Mouse (Mus musculus) liver, embryonic 14.5 days (tissue): Measurements from ENCODE around the gene Crip2. TPM values are rescaled to one million over a fixed set of nuclear protein-coding genes. Genes with fewer than 3 reads are reported as not detected.

Source experiments
- ATAC-seq: fragments of 200-750 bp; cut with Nextera tagmentation; 2 replicates; pipeline ENCODE4 v1.8.0; 2017; ENCODE audit warnings: moderate number of reproducible peaks, mild to moderate bottlenecking, moderate library complexity; ENCODE audit not compliant: insufficient read depth
- DNase-seq, 3 experiments: peaks; one replicate each; pipeline ENCODE4 v3.0.0-alpha.2; 2012 to 2013; ENCODE audit warnings: low read depth in 3 of 3, low spot score in 3 of 3
- H3K27ac ChIP-seq: fragments of 300-500 bp; sonication (generic); 2 replicates; pipeline ENCODE4 v1.5.1; 2014; ENCODE audit warnings: moderate library complexity, mild to moderate bottlenecking, control low read depth, inconsistent platforms
- H3K27me3 ChIP-seq: fragments of 300-500 bp; sonication (generic); 2 replicates; pipeline ENCODE4 v1.6.1; 2014; ENCODE audit warnings: mild to moderate bottlenecking, low read length, moderate library complexity; ENCODE audit not compliant: control insufficient read depth, insufficient read depth
- H3K36me3 ChIP-seq: fragments of 300-500 bp; sonication (generic); replicated peaks from 2 replicates; pipeline ENCODE4 v1.6.1; 2014; ENCODE audit warnings: low read depth; ENCODE audit not compliant: control insufficient read depth, insufficient read depth
- H3K4me1 ChIP-seq, 2 experiments: fragments of 200-500 bp in 1 of 2; fragments of 300-500 bp in 1 of 2; sonication (generic) in 1 of 2; replicated peaks; 2 replicates each; pipeline ENCODE4 v1.6.1; 2012 to 2014; ENCODE audit warnings: antibody characterized with exemption in 1 of 2, inconsistent platforms in 1 of 2, low read length in 1 of 2; ENCODE audit not compliant: control insufficient read depth in 2 of 2, insufficient read depth in 2 of 2
- H3K4me2 ChIP-seq: fragments of 300-500 bp; sonication (generic); 2 replicates; pipeline ENCODE4 v1.6.1; 2014; ENCODE audit warnings: low read depth, mild to moderate bottlenecking, control low read depth, moderate library complexity
- H3K4me3 ChIP-seq, 2 experiments: fragments of 200-500 bp in 1 of 2; fragments of 300-500 bp in 1 of 2; sonication (generic) in 1 of 2; 2 replicates each; pipeline ENCODE4 v1.5.1; 2012 to 2014; ENCODE audit warnings: low read depth in 2 of 2, low read length in 2 of 2, mild to moderate bottlenecking in 2 of 2, control low read depth in 1 of 2, inconsistent platforms in 1 of 2, moderate library complexity in 1 of 2; ENCODE audit not compliant: insufficient read depth in 1 of 2
- H3K9ac ChIP-seq: fragments of 300-500 bp; sonication (generic); replicated peaks from 2 replicates; pipeline ENCODE4 v1.6.1; 2014; ENCODE audit warnings: mild to moderate bottlenecking, control low read depth, moderate library complexity
- H3K9me3 ChIP-seq: fragments of 300-500 bp; sonication (generic); 2 replicates; pipeline ENCODE4 v1.6.1; 2016; ENCODE audit warnings: low read length, mixed read lengths; ENCODE audit not compliant: control insufficient read depth
- CTCF ChIP-seq: IDR thresholded peaks from 2 replicates; pipeline ENCODE4 v1.5.1; 2016; ENCODE audit warnings: antibody characterized with exemption, low read depth, control low read depth
- EP300 ChIP-seq: IDR thresholded peaks from 2 replicates; pipeline ENCODE4 v1.6.1; 2016; ENCODE audit warnings: antibody characterized with exemption, low read depth
- WGBS: fragments of 180-500 bp; shearing (Covaris S2); extraction: QIAGEN DNeasy Blood & Tissue Kit; methylation state at CpG from one replicate; pipeline ENCODE4 v1.1.7; 2014; ENCODE audit not compliant: insufficient replicate concordance; 5-methylcytosine and 5-hydroxymethylcytosine counted together
- polyA plus RNA-seq, 2 experiments: library from polyadenylated mRNA; depleted of rRNA in 1 of 2; stranded (reverse) in 1 of 2; unstranded in 1 of 2; fragments of >200 nt; fragmentation: Nextera tagmentation in 1 of 2; extraction: Ambion mirVana in 1 of 2; gene quantifications; 2 replicates each; pipeline versions ENCODE4 v1.2.1 to v1.2.3; 2012 to 2014

Crip2 gene
- polyA plus RNA-seq, 2 experiments, result 29.3 to 35.0 TPM

DNA sequence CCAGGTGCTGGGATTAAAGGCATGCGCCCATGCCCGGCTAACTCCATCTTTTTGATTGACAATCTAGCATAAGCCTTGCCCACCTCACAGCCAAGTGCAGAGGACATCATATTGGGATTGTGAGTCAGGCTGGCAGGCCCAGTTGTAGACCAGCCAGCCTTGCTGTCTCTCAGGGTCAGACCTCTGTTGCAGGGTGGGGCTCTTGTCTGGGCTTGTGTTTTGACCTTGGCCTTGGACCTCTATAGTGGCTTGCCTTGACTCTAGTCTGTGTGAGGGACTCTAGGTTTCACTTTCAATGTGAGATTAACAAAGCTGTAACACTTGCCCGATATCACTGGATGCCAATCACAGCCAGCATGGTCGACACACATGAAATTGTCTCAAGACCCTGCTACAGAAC is 25.9 kb upstream of the Crip2 start:
- Histone ChIP-seq H3K36me3 (peaks cover 25% of the 10 kb centered on the region), H3K4me3 (no peak overlapping the region), H3K9ac (no peak overlapping the region), H3K9me3 (no peaks in the 10 kb centered on the region), H3K4me1 (no peaks in the 10 kb centered on the region), H3K27me3 (no peaks in the 10 kb centered on the region), H3K4me2 (no peak overlapping the region), H3K27ac (no peak overlapping the region)
- TF ChIP-seq EP300 (no peak), CTCF (no peak)
- no peak for DNase-seq
- no peak for ATAC-seq
- WGBS, result 84% methylated on average over 4 of the region's 4 CpGs

DNA sequence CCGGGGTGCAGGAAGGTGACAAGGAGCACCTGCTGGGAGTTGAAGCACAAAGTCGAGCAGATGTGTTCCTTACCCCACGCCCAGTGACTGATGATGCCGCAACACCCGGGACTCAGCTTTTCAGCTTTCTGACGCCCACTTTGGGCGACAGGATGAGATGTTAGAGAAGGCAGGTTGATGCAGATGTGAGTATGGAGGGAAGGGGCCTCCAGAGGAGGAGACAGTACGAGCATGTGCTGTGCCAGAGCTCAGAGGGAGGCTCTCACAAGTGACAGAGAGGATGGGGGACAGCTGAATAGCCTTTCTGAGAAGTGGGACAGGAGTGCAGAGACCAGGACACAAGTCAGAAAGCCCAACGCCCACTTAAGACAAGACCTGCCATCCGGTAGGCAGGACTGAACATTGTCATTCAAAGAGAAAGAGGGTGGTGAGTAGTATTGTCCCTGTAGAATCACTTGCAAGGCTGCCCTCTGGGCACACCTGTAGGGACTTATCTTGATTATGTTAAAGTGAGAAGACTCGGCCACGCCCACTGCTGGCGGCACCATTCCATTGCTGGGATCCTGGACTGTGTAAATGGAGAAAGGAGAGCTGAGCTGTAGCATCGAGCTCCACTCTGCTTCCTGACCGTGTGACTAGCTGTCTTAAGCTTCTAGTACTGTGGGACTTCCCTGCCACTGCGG is 25.0 kb upstream of the Crip2 start:
- no peak for ATAC-seq
- WGBS, result 77% methylated on average over 16 of the region's 16 CpGs
- TF ChIP-seq CTCF, result no peak
- TF ChIP-seq EP300, result no peak
- Histone ChIP-seq H3K4me2 (no peak overlapping the region), H3K9me3 (no peaks in the 10 kb centered on the region), H3K27ac (no peak overlapping the region), H3K27me3 (no peaks in the 10 kb centered on the region), H3K4me1 (no peaks in the 10 kb centered on the region), H3K4me3 (no peak overlapping the region), H3K9ac (no peak overlapping the region), H3K36me3 (peaks cover 28% of the 10 kb centered on the region)
- DNase-seq, result no peak

DNA sequence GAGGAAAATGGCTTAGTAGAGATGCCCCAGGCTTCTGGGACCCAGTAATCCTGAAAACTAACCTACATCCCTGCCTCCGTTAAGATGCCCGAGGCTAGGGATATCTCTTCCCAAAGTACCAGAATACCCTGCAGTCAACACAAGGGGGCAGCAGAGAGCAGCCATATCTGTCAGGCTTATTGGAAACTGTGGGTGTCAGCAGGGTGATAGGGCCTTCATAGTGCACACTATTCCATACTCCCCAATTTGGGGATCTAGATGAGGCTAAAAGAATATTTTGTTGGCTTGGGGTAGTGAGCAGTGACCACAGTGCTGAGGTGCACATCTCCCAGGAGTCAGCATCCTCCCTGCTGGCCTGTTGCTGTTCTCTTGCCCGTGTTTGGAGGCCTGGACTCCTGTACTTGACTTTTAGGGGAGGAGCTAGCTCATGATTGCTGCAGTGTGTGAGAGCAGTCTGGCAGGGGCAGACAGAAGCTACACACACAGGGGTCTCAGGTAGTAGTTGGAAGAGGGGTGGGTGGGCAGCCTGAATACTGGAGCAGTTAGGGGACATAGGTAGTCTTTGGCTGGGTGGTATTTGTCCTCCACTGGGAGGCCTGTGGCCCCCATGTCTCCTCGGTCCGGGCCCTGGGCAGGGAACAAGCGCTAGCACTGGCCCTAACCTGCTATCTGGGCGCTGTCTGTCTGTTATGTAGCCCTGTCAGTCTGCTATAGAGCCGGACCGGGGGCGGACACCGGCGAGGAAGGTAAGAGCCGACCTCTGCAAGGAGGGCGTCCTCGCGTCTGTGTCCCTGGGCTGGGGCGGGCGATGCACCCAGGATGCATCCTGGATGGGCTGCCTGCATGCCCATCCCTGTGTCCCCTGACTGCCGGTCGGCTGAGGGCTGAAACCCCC is 20.3 kb upstream of the Crip2 start:
- Histone ChIP-seq H3K27ac (no peak overlapping the region), H3K4me1 (no peaks in the 10 kb centered on the region), H3K4me2 (no peak overlapping the region), H3K36me3 (peaks cover 52% of the 10 kb centered on the region), H3K4me3 (no peak overlapping the region), H3K9ac (no peak overlapping the region), H3K9me3 (no peaks in the 10 kb centered on the region), H3K27me3 (no peaks in the 10 kb centered on the region)
- no peak for TF ChIP-seq EP300
- TF ChIP-seq CTCF, result peak; percentile 97
- peak; percentile 52 to 61 (median 53) for DNase-seq
- 82% methylated on average over 20 of the region's 20 CpGs for WGBS
- ATAC-seq, result peak; percentile 50

DNA sequence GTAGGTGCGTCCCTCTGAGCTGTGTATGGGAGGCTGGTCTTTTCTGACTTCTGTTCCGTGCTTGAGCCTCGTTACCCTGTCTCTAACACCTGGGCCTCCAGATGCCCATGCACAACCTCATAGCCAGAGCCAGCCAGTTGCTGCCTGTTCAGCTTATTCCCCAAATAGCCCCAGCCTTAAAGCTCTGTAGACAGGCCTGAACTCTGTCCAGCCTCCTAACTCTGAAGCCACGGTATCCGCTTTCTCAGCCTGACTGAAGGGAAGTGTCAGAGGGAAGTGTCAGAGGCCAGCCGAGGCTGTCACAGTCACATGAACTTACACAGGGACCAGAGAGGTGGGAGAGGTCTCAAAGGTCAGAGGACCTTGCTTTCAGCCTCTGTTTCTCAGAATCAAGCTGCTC is 15.3 kb upstream of the Crip2 start:
- peaks cover 69% of the 10 kb centered on the region for H3K36me3 ChIP-seq
- H3K4me1 ChIP-seq, result no peaks in the 10 kb centered on the region
- no peak for DNase-seq
- no peaks in the 10 kb centered on the region for H3K27me3 ChIP-seq
- 0 out of 2 replicates have a peak, but pooled peaks have one; percentile 16 for ATAC-seq
- no peaks in the 10 kb centered on the region for H3K9me3 ChIP-seq
- WGBS, result 67% methylated on average over 6 of the region's 6 CpGs
- H3K4me3 ChIP-seq, result no peak overlapping the region
- H3K4me2 ChIP-seq, result no peak overlapping the region
- H3K27ac ChIP-seq, result no peak overlapping the region
- TF ChIP-seq CTCF (no peak), EP300 (no peak)
- H3K9ac ChIP-seq, result no peak overlapping the region

DNA sequence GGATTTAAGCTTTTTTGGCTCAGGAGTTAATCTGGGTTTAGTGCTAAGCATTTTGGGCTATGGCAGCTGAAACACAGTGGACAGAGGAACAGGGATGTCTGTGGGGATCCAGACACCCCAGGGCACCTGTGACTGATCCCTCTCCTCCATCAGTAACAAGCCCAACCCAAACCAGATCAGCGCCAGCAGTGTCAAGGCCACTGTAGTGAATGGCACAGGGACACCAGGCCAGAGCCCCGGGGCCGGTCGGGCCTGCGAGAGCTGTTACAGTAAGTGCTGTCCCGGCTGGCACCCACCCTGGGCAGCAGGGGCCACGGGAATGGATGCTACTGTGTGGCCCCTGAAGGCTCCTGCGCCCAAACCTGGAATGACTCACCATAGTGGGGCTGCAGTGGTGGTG is 9.3 kb upstream of the Crip2 start:
- TF ChIP-seq EP300 (no peak), CTCF (no peak)
- ATAC-seq (no peak), DNase-seq (no peak)
- H3K9ac ChIP-seq, result no peak overlapping the region
- WGBS, result 70% methylated on average over 8 of the region's 8 CpGs
- no peak overlapping the region for H3K27ac ChIP-seq
- no peaks in the 10 kb centered on the region for H3K9me3 ChIP-seq
- H3K4me2 ChIP-seq, result no peak overlapping the region
- no peaks in the 10 kb centered on the region for H3K4me1 ChIP-seq
- no peaks in the 10 kb centered on the region for H3K27me3 ChIP-seq
- H3K36me3 ChIP-seq, result peaks cover 58% of the 10 kb centered on the region
- no peak overlapping the region for H3K4me3 ChIP-seq
